ENCODE assay signal across 7 mouse cellular contexts in the genomic region with DNA sequence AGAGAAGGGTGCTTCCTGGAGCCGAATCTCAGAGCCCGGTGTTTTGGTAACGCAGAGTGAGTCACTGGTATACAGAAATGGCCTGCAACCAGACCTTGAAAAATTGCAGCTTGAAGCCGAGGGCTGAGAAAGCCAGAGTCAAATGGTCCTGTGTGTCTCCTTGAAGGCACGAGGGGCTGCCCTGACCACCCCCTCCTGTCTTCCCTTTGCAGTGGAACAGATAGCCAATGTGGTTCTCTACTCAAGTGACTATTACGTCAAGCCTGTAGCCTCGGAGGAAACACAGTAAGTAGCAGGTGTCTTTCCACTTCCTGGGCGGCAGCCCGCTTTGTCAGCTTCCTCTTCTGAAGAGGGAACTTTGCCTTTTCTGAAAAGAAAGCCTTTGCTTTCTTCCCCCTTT. TPM values are rescaled to one million over a fixed set of nuclear protein-coding genes. Genes with fewer than 3 reads are reported as not detected.
DNase-seq lines count a peak whose midpoint lies in the region; ATAC-seq lines count a peak whose summit lies in the region.

No protein-coding gene starts in this region.

- ATAC-seq in CD4-positive, CD25-positive, alpha-beta regulatory T cell, adult 4 months: peak; percentile 82

- peak; percentile 87 for DNase-seq in T-cell, adult 2 months (ENCODE audit: low spot score)
- peak; percentile 91 for DNase-seq in induced T-regulatory cell, adult 2 months (ENCODE audit: low read depth)
- peak; percentile 78 for DNase-seq in skeletal muscle tissue, adult 2 months (ENCODE audit: low read depth, low spot score)
- DNase-seq in cerebellum, postnatal 36 days: no peak
- DNase-seq in kidney, adult 8-10 months: no peak
- no peak for DNase-seq in cerebellum, adult 11 months

RNA-seq across cellular contexts. Expression of gene Sag, which starts 24.7 kb away (rescaled TPM):
- 1 to 10 TPM; 6.2 to 6.4 TPM for polyA plus RNA-seq in CD4-positive, CD25-positive, alpha-beta regulatory T cell, adult 4 months (2017; shearing (Covaris generic))

RNA-seq across cellular contexts. Expression of gene Dgkd, which starts 24.9 kb away (rescaled TPM):
- 10 to 100 TPM; 38.7 to 57.0 TPM for polyA plus RNA-seq in CD4-positive, CD25-positive, alpha-beta regulatory T cell, adult 4 months (2017; shearing (Covaris generic))

Comparison
In these comparisons a context has a peak if more than half of its experiments do, and no peak if none do; other contexts are left out.
1. DNase-seq: peak in T-cell, adult 2 months (single experiment), induced T-regulatory cell, adult 2 months (single experiment) and skeletal muscle tissue, adult 2 months (single experiment); none in cerebellum, postnatal 36 days (0 of 2), kidney, adult 8-10 months (0 of 2) and cerebellum, adult 11 months (single experiment).